Mouse (Mus musculus) MEL (cell line): Measurements from ENCODE around the gene Mtg2. TPM values are rescaled to one million over a fixed set of nuclear protein-coding genes. Genes with fewer than 3 reads are reported as not detected.

Experiments
- DNase-seq: peaks from one replicate; pipeline ENCODE4 v3.0.0; 2011; ENCODE audit warnings: low read depth, low spot score
- H3K27ac ChIP-seq: 2 replicates; pipeline ENCODE4 v1.5.1; 2012; ENCODE audit warnings: low read depth, mild to moderate bottlenecking, control low read depth, low read length, moderate library complexity; ENCODE audit not compliant: control insufficient read depth
- H3K27me3 ChIP-seq, 2 experiments: fragments of 150-350 bp in 1 of 2; sonication (generic) in 1 of 2; 2 replicates each; pipeline ENCODE4 v1.6.1; 2012; ENCODE audit warnings: low read length in 2 of 2, mild to moderate bottlenecking in 2 of 2, improper control_type of control experiment in 1 of 2, moderate library complexity in 1 of 2; ENCODE audit not compliant: insufficient read depth in 2 of 2, control insufficient read depth in 1 of 2
- H3K36me3 ChIP-seq, 2 experiments: 2 replicates each; pipeline ENCODE4 v1.6.1; 2012 to 2014; ENCODE audit warnings: low read length in 2 of 2, improper control_type of control experiment in 1 of 2, inconsistent platforms in 1 of 2, mild to moderate bottlenecking in 1 of 2; ENCODE audit not compliant: insufficient read depth in 2 of 2, control insufficient read depth in 1 of 2
- H3K4me1 ChIP-seq, 2 experiments: fragments of 150-350 bp in 1 of 2; sonication (generic) in 1 of 2; 2 replicates each; pipeline ENCODE4 v1.6.1; 2012; ENCODE audit warnings: low read length in 2 of 2, improper control_type of control experiment in 1 of 2, mild to moderate bottlenecking in 1 of 2; ENCODE audit not compliant: insufficient read depth in 2 of 2, control insufficient read depth in 1 of 2
- H3K4me3 ChIP-seq, 2 experiments: fragments of 150-350 bp in 1 of 2; sonication (generic) in 1 of 2; 2 replicates each; pipeline ENCODE4 v1.5.1; 2012; ENCODE audit warnings: low read depth in 2 of 2, low read length in 2 of 2, mild to moderate bottlenecking in 2 of 2, moderate library complexity in 2 of 2, control low read depth in 1 of 2, improper control_type of control experiment in 1 of 2; ENCODE audit not compliant: control insufficient read depth in 1 of 2, insufficient read depth in 1 of 2
- H3K79me2 ChIP-seq: 2 replicates; pipeline ENCODE4 v1.6.1; 2012; ENCODE audit warnings: mild to moderate bottlenecking, low read length, moderate library complexity; ENCODE audit not compliant: control insufficient read depth, poor library complexity, insufficient read depth
- H3K9ac ChIP-seq: 2 replicates; pipeline ENCODE4 v1.6.1; 2012; ENCODE audit warnings: low read depth, mild to moderate bottlenecking, control low read depth, low read length, moderate library complexity; ENCODE audit not compliant: control insufficient read depth, poor library complexity, severe bottlenecking
- H3K9me3 ChIP-seq: fragments of 150-350 bp; sonication (generic); replicated peaks from 2 replicates; pipeline ENCODE4 v1.6.1; 2012; ENCODE audit warnings: mild to moderate bottlenecking, low read length, improper control_type of control experiment, moderate library complexity; ENCODE audit not compliant: insufficient read depth
- BHLHE40 ChIP-seq: IDR thresholded peaks from 2 replicates; pipeline ENCODE4 v1.6.1; 2012; ENCODE audit warnings: low read depth, mild to moderate bottlenecking, inconsistent platforms, low read length, improper control_type of control experiment, borderline replicate concordance
- CHD2 ChIP-seq: IDR thresholded peaks from 2 replicates; pipeline ENCODE4 v1.6.1; 2011; ENCODE audit warnings: low read length, improper control_type of control experiment
- CTCF ChIP-seq, 3 experiments: IDR thresholded peaks in 2 of 3; conservative IDR thresholded peaks in 1 of 3; 2 replicates each; pipeline ENCODE4 v1.5.1; 2011 to 2012; ENCODE audit warnings: low read length in 3 of 3, low read depth in 2 of 3, mild to moderate bottlenecking in 2 of 3, improper control_type of control experiment in 1 of 3, inconsistent platforms in 1 of 3, mixed read lengths in 1 of 3, moderate library complexity in 1 of 3; ENCODE audit not compliant: control insufficient read depth in 1 of 3, insufficient read depth in 1 of 3, poor library complexity in 1 of 3, severe bottlenecking in 1 of 3
- E2F4 ChIP-seq: IDR thresholded peaks from 2 replicates; pipeline ENCODE4 v1.6.1; 2011; ENCODE audit warnings: low read depth, low read length, improper control_type of control experiment, borderline replicate concordance
- ELF1 ChIP-seq: IDR thresholded peaks from 2 replicates; pipeline ENCODE4 v1.6.1; 2014; ENCODE audit warnings: low read depth, mild to moderate bottlenecking, inconsistent platforms, low read length, improper control_type of control experiment, moderate library complexity
- EP300 ChIP-seq, 2 experiments: IDR thresholded peaks; 2 replicates each; pipeline ENCODE4 v1.6.1; 2011; ENCODE audit warnings: improper control_type of control experiment in 2 of 2, low read length in 2 of 2, low read depth in 1 of 2, mild to moderate bottlenecking in 1 of 2
- ETS1 ChIP-seq: IDR thresholded peaks from 2 replicates; pipeline ENCODE4 v1.6.1; 2012; ENCODE audit warnings: low read depth, mild to moderate bottlenecking, inconsistent platforms, low read length, improper control_type of control experiment, moderate library complexity
- HCFC1 ChIP-seq: IDR thresholded peaks from 2 replicates; pipeline ENCODE4 v1.6.1; 2012; ENCODE audit warnings: low read depth, mild to moderate bottlenecking, inconsistent platforms, low read length, improper control_type of control experiment, moderate library complexity
- MAX ChIP-seq: IDR thresholded peaks from 2 replicates; pipeline ENCODE4 v1.6.1; 2011; ENCODE audit warnings: low read length, improper control_type of control experiment
- MAZ ChIP-seq: IDR thresholded peaks from 2 replicates; pipeline ENCODE4 v1.6.1; 2012; ENCODE audit warnings: low read depth, mild to moderate bottlenecking, inconsistent platforms, low read length, improper control_type of control experiment
- MXI1 ChIP-seq: IDR thresholded peaks from 2 replicates; pipeline ENCODE4 v1.6.1; 2011; ENCODE audit warnings: mild to moderate bottlenecking, low read depth, low read length, improper control_type of control experiment
- NELFE ChIP-seq: IDR thresholded peaks from 2 replicates; pipeline ENCODE4 v1.6.1; 2011; ENCODE audit warnings: low read depth, low read length, improper control_type of control experiment
- NRF1 ChIP-seq: IDR thresholded peaks from 2 replicates; pipeline ENCODE4 v1.6.1; 2014; ENCODE audit warnings: low read depth, mild to moderate bottlenecking, inconsistent platforms, low read length, improper control_type of control experiment, moderate library complexity; ENCODE audit not compliant: poor library complexity, insufficient read depth, severe bottlenecking
- POLR2A ChIP-seq, 2 experiments: IDR thresholded peaks; 2 replicates each; pipeline ENCODE4 v1.6.1; 2011 to 2012; ENCODE audit warnings: low read length in 2 of 2, mild to moderate bottlenecking in 2 of 2, control low read depth in 1 of 2, improper control_type of control experiment in 1 of 2, low read depth in 1 of 2, moderate library complexity in 1 of 2; ENCODE audit not compliant: control insufficient read depth in 1 of 2, insufficient read depth in 1 of 2, poor library complexity in 1 of 2
- POLR2AphosphoS5 ChIP-seq: IDR thresholded peaks from 2 replicates; pipeline ENCODE4 v1.6.1; 2012; ENCODE audit warnings: low read depth, borderline replicate concordance, mild to moderate bottlenecking, inconsistent platforms, low read length, moderate library complexity, mixed read lengths
- RAD21 ChIP-seq: IDR thresholded peaks from 2 replicates; pipeline ENCODE4 v1.6.1; 2011; ENCODE audit warnings: mild to moderate bottlenecking, low read depth, low read length, improper control_type of control experiment
- SIN3A ChIP-seq: IDR thresholded peaks from 2 replicates; pipeline ENCODE4 v1.6.1; 2012; ENCODE audit warnings: low read length, improper control_type of control experiment, inconsistent platforms
- SMC3 ChIP-seq: IDR thresholded peaks from 2 replicates; pipeline ENCODE4 v1.6.1; 2011; ENCODE audit warnings: low read depth, low read length, improper control_type of control experiment
- TAL1 ChIP-seq: IDR thresholded peaks from 2 replicates; pipeline ENCODE4 v1.6.1; 2012; ENCODE audit warnings: mild to moderate bottlenecking, inconsistent platforms, low read length, moderate library complexity, mixed read lengths
- polyA plus RNA-seq, 2 experiments: library from polyadenylated mRNA; stranded (reverse) in 1 of 2; unstranded in 1 of 2; fragments of >175 nt in 1 of 2; fragments of >200 nt in 1 of 2; gene quantifications; 2 replicates each; pipeline versions ENCODE4 v1.2.1 to v1.2.4; 2012; ENCODE audit warnings: low replicate concordance in 2 of 2, low read depth in 1 of 2; ENCODE audit not compliant: insufficient read length in 2 of 2, insufficient read depth in 1 of 2, missing spikeins in 1 of 2
- total RNA-seq: library from RNA; depleted of rRNA; stranded (reverse); fragments of 300-350 nt; gene quantifications from 2 replicates; pipeline ENCODE4 v1.2.3, GENCODE M21; 2012

The Mtg2 gene
- total and polyA plus RNA-seq, 3 experiments, result 30.9 to 35.2 TPM; not detected in 1

DNA sequence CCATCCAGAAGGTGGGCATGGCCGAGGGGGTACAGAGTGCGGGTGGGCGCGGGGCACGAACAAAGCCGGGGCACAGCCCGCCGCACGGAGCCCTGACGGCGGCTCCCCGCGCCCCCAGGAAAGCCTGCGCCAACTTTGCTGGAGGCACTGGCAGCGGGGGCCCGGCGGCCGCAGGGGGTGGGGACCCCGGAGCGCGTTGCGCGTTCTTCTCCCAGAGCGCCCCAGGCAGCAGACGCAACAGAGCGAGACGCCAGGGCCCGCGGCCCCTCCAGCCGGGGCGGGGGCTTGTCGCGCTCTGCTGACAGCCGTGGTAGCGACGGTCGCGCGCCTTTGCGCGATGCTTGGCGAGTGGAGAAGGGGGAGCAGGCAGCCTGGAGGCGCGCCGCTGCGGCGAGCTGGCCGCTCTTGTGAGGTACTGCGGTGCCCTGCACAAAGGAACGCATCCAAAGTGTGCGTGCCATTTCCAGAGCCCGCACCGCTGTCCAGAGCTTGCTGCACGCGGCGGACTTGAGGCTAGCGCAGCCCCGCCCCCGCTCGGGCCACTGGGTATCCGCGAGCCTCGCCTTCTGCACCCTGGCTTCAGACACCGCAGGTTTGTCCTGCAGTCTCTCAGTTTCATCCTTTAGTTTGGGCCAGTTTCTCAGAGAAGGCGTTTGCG lies 27.4 kb upstream of the Mtg2 start:
- DNase-seq, result peak; percentile 85
- peaks cover 8 to 13% of the 10 kb centered on the region in 2 experiments for H3K36me3 ChIP-seq
- no peaks in the 10 kb centered on the region for H3K27me3 ChIP-seq

DNA sequence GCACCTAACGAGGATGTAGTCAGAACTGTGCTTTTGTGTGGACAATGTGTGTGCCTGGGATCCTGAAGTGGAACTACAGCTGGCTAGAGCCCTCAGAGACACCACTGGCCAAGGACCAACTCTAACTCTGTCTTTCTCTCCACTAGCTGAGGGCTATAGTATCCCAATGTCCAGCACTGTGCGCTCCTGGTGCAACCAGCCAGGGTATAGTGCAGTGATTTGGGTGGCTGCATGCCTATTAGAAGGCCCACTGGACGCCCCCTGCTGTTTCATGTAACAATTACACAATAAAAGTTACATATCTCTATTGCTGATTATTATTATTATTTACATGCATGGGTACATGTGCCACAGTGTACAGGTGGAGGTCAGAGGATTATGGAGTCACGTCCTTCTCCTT lies 25.1 kb upstream of the Mtg2 start:
- H3K9me3 ChIP-seq, result no peaks in the 10 kb centered on the region
- H3K4me3 ChIP-seq, result no peak overlapping the region
- peaks cover 0 to 13% of the 10 kb centered on the region in 2 experiments; a peak in 2 of 4 replicates for H3K36me3 ChIP-seq
- H3K79me2 ChIP-seq, result peaks cover 35% of the 10 kb centered on the region
- no peaks in the 10 kb centered on the region for H3K27me3 ChIP-seq
- H3K27ac ChIP-seq, result no peak overlapping the region
- H3K4me1 ChIP-seq, result peaks cover 4 to 16% of the 10 kb centered on the region in 2 experiments; a peak in 3 of 4 replicates
- TF ChIP-seq E2F4, result no peak
- TF ChIP-seq SMC3, result peak; percentile 82
- peak; percentile 34; the same call in 1 of the 2 replicates for TF ChIP-seq SIN3A
- TF ChIP-seq RAD21, result peak; percentile 36
- TF ChIP-seq CTCF (IDR thresholded peaks at IDR 0.05 in 2 of 3, conservative IDR thresholded peaks at IDR 0.05 in 1 of 3; ENCODE audit: control insufficient read depth in 1 of 3, insufficient read depth in 1 of 3, low read depth in 2 of 3, low read length in 3 of 3, poor library complexity in 1 of 3, severe bottlenecking in 1 of 3), result peak; percentile 55 to 73 (median 67)
- TF ChIP-seq, all 39 proteins: peak for 4
- peak; percentile 73 for DNase-seq
- H3K9ac ChIP-seq, result no peak overlapping the region

More for the DNA sequence above, 27.4 kb upstream of the Mtg2 start:
- peak overlapping the region; percentile 87 for H3K9ac ChIP-seq
- H3K27ac ChIP-seq, result peak overlapping the region; percentile 43
- TF ChIP-seq MAX (0 out of 2 replicates have a peak, but pooled peaks have one; percentile 39), NELFE (peak; percentile 34), BHLHE40 (0 out of 2 replicates have a peak, but pooled peaks have one; percentile 7), MXI1 (peak; percentile 67), CHD2 (peak; percentile 57), TAL1 (no peak), ELF1 (0 out of 2 replicates have a peak, but pooled peaks have one; percentile 18), SMC3 (no peak), POLR2AphosphoS5 (no peak), RAD21 (no peak), NRF1 (0 out of 2 replicates have a peak, but pooled peaks have one; percentile 21), ETS1 (0 out of 2 replicates have a peak, but pooled peaks have one; percentile 11), HCFC1 (peak; percentile 81), EP300 (IDR thresholded peaks at IDR 0.05; ENCODE audit: low read depth in 1 of 2, low read length in 2 of 2) (no peak), SIN3A (peak; percentile 61; the same call in 1 of the 2 replicates), MAZ (peak; percentile 92), POLR2A (IDR thresholded peaks at IDR 0.05; ENCODE audit: control insufficient read depth in 1 of 2, insufficient read depth in 1 of 2, low read depth in 1 of 2, low read length in 2 of 2, poor library complexity in 1 of 2) (no peak)
- H3K4me3 ChIP-seq, result peak overlapping the region; percentile 87 to 91
- H3K4me1 ChIP-seq, result peaks cover 4 to 17% of the 10 kb centered on the region in 2 experiments; a peak in 3 of 4 replicates
- H3K9me3 ChIP-seq, result no peaks in the 10 kb centered on the region
- H3K79me2 ChIP-seq, result peaks cover 43% of the 10 kb centered on the region
